Mouse (Mus musculus) embryonic facial prominence, embryonic 15.5 days (tissue): ENCODE results near the gene Kcnq5. TPM values are rescaled to one million over a fixed set of nuclear protein-coding genes. Genes with fewer than 3 reads are reported as not detected.
A peak's percentile ranks its signal among the peaks of the same experiment; 100 is the strongest.

Source experiments
- ATAC-seq: fragments of 200-750 bp; cut with Nextera tagmentation; 2 replicates; pipeline ENCODE4 v1.8.0; 2017; ENCODE audit warnings: low read depth, moderate TSS enrichment; ENCODE audit not compliant: insufficient number of reproducible peaks, low FRiP score, low TSS enrichment
- H3K27ac ChIP-seq: fragments of 300-500 bp; sonication (generic); replicated peaks from 2 replicates; pipeline ENCODE4 v1.5.1; 2015; ENCODE audit warnings: mild to moderate bottlenecking, inconsistent platforms
- H3K27me3 ChIP-seq: fragments of 300-500 bp; sonication (generic); 2 replicates; pipeline ENCODE4 v1.6.1; 2015; ENCODE audit warnings: inconsistent platforms
- H3K36me3 ChIP-seq: fragments of 300-500 bp; sonication (generic); 2 replicates; pipeline ENCODE4 v1.6.1; 2015; ENCODE audit warnings: mild to moderate bottlenecking, inconsistent platforms
- H3K4me1 ChIP-seq: fragments of 300-500 bp; sonication (generic); 2 replicates; pipeline ENCODE4 v1.6.1; 2015; ENCODE audit warnings: inconsistent platforms
- H3K4me2 ChIP-seq: fragments of 300-500 bp; sonication (generic); replicated peaks from 2 replicates; pipeline ENCODE4 v1.6.1; 2015; ENCODE audit warnings: mild to moderate bottlenecking, inconsistent platforms
- H3K4me3 ChIP-seq: fragments of 300-500 bp; sonication (generic); replicated peaks from 2 replicates; pipeline ENCODE4 v1.5.1; 2015; ENCODE audit warnings: mild to moderate bottlenecking, inconsistent platforms
- H3K9ac ChIP-seq: fragments of 300-500 bp; sonication (generic); 2 replicates; pipeline ENCODE4 v1.6.1; 2015; ENCODE audit warnings: inconsistent platforms
- H3K9me3 ChIP-seq: fragments of 300-500 bp; sonication (generic); replicated peaks from 2 replicates; pipeline ENCODE4 v1.6.1; 2016; ENCODE audit warnings: inconsistent platforms
- WGBS: fragments of 180-500 bp; shearing (Covaris S2); methylation state at CpG from one replicate; pipeline ENCODE4 v1.1.7; 2015; 5-methylcytosine and 5-hydroxymethylcytosine counted together
- polyA plus RNA-seq: library from polyadenylated mRNA; unstranded; fragments of >200 nt; fragmentation: Nextera tagmentation; extraction: Ambion mirVana; gene quantifications from 2 replicates; pipeline ENCODE4 v1.2.1, GENCODE M21; 2015

Kcnq5 gene
- polyA plus RNA-seq, 1 experiment from 2014 or later = 1.8 TPM

DNA sequence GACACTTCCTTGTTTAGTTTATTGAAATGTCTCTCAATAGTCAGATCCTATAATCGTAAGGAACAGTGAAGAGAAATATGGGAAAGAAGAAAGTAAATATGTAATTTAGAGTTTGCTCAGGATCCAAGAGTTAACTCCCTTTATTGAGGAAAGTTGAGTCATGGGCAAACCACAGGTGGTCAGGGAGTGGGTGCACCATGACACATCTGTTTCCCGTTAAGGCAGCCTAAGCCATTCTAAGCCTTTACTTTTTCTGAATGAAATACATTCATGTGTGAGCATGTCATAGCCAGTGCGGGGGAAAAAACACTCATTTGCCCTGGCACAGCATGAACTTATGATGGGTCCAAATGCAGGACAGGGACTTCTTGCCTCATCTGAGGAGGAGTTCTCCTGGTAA lies 125.4 kb downstream of the Kcnq5 start:
- Histone ChIP-seq H3K36me3 (no peaks in the 10 kb centered on the region), H3K4me3 (no peak overlapping the region), H3K9ac (no peak overlapping the region), H3K4me1 (0 out of 2 replicates have a peak, but pooled peaks cover 2% of the 10 kb centered on the region), H3K9me3 (no peaks in the 10 kb centered on the region), H3K27ac (no peak overlapping the region), H3K4me2 (no peak overlapping the region), H3K27me3 (no peaks in the 10 kb centered on the region)
- WGBS = 36% methylated on average over 3 of the region's 3 CpGs
- ATAC-seq = peak; percentile 43; the same call in 1 of the 2 replicates

DNA sequence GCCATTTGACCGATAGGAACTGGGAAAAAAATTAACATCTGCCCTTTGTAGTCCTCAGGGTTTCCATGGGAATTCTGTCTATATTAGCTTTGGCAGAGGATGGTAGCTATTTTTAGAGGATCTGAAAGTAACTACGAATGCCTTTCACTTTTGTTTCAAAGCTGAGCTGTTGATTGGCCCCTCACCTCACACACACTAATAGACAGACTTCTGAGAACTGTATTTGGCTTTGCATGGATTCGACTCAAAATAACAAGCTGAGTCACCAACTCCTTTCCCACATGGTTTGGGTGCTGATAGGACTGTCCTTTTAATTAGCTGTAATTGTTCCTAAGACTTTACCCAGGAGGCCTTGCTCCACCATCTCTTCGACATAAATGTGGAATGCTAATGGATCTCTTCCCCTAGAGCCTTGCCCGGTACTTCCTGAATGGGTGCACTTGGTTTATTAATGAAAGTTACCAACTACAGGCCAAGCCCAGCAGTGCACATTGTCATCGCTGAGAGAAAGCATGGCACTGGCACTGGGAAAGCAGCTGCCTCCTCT lies 131.8 kb downstream of the Kcnq5 start:
- 57% methylated on average over 6 of the region's 6 CpGs for WGBS
- no peak overlapping the region for H3K4me2 ChIP-seq
- no peak for ATAC-seq

DNA sequence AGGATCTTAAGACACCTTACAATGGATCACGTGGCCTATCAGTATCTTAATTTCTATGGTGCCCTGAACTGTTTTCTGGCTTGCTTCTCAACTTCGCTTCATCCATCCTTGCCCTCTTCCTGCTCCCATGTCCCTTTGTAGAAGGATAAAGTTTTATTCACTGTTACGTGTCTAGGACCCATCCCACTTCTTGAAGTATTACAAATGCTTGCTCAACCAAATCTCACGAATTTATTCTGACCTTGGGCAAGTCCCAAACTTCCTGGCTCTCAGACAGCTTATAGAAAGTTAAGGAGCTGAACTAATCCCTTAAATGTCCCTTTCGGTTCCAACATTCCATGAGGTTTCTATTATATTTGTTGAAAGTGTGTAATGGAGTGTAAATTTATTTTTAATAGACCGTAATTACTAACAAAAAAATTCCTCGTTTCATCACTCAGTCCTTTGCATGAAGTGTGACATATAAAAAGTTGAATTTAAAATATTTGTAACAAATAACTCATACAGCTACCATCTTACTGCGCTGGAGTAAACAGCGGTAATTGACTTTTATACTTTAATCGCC lies 141.6 kb downstream of the Kcnq5 start:
- no peak for ATAC-seq
- Histone ChIP-seq H3K27ac (no peak overlapping the region), H3K4me2 (no peak overlapping the region), H3K9me3 (no peaks in the 10 kb centered on the region), H3K9ac (no peak overlapping the region), H3K4me1 (no peaks in the 10 kb centered on the region), H3K36me3 (no peaks in the 10 kb centered on the region), H3K27me3 (no peaks in the 10 kb centered on the region), H3K4me3 (no peak overlapping the region)
- WGBS = 57% methylated on average over 10 of the region's 10 CpGs

More for the DNA sequence above, 131.8 kb downstream of the Kcnq5 start:
- Histone ChIP-seq H3K27me3 (no peaks in the 10 kb centered on the region), H3K27ac (no peak overlapping the region), H3K4me1 (no peaks in the 10 kb centered on the region), H3K9ac (no peak overlapping the region), H3K36me3 (no peaks in the 10 kb centered on the region), H3K4me3 (no peak overlapping the region), H3K9me3 (no peaks in the 10 kb centered on the region)

DNA sequence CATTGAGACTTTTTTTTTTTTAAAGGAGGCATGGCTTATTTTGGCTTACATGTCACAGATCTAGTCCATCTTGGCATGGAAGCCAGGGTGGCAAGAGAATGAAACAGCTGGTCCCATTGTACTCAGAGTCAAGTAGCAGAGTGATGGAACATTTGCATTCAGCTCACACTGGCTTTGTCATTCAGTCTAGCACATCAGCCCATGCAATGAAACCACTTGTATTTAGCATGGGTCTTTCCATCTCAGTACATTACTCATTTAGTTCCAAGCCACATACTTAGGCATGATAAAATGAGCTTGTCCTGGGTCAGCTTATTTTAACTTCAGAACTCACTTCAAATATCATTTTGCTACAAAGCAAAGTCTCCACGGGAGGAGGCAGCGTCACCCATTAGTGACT lies 156.7 kb downstream of the Kcnq5 start:
- Histone ChIP-seq H3K36me3 (no peaks in the 10 kb centered on the region), H3K4me2 (no peak overlapping the region), H3K27ac (no peak overlapping the region), H3K27me3 (no peaks in the 10 kb centered on the region), H3K4me3 (no peak overlapping the region), H3K4me1 (no peaks in the 10 kb centered on the region), H3K9me3 (no peaks in the 10 kb centered on the region), H3K9ac (no peak overlapping the region)
- WGBS = 87% methylated on average over 2 of the region's 2 CpGs
- ATAC-seq = no peak

DNA sequence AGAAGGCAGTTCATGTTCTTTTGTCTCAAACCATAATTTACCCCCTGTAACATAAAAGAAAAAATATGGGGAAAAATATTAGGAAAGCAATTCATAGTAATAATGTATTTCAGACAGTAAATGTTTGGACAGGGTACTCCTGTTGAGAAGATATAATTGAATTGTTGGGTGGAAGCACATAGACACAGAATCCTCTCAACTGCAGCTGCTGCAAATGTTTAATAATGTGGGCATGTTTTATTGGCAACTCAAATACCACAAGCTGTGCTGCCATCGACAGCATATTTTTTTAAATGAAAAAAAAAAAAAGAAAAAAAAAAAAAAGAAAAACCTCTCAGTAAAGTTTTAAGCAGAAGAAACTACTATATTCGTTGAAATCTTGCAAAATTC lies 157.3 kb downstream of the Kcnq5 start:
- Histone ChIP-seq H3K4me2 (no peak overlapping the region), H3K9ac (no peak overlapping the region), H3K27ac (no peak overlapping the region), H3K27me3 (no peaks in the 10 kb centered on the region), H3K36me3 (no peaks in the 10 kb centered on the region), H3K4me1 (no peaks in the 10 kb centered on the region), H3K9me3 (no peaks in the 10 kb centered on the region), H3K4me3 (no peak overlapping the region)
- no peak for ATAC-seq
- WGBS = 64% methylated on average over 2 of the region's 2 CpGs

DNA sequence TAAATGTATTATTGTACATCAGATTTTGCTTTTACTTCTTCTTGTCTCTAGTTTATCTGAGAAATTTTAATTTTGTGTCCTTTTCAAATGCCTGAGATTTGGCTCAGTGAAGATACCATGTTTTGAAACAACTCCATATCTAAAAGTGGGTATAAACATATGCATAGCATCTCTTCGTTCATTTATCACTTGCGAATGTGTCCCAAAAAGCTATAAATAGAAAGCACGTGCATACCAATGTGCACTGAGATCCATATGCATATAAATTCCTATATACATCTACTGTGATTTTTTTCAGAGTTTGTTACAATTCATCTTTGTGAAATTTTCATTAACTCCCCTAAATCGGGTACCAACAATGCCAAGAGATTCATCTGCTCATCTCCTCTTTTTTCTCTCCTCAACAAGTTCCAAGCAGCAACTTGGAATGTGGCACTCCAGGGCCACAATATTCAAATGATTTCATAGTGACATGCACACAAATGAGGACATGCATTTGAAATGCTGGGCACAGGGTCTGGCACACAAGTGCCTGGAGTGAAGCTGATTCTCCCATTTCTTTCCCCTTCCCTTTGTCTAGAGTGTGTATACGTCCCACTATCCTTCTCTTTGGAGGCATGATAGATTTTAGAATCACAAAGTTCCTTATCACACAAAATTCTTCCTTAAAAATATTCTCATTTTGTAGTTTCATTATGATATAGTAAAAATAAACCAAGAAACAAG lies 157.8 kb downstream of the Kcnq5 start:
- WGBS = 77% methylated on average over 5 of the region's 5 CpGs
- no peak for ATAC-seq
- no peak overlapping the region for H3K4me2 ChIP-seq
- H3K4me3 ChIP-seq = no peak overlapping the region
- no peak overlapping the region for H3K9ac ChIP-seq
- no peaks in the 10 kb centered on the region for H3K36me3 ChIP-seq
- no peaks in the 10 kb centered on the region for H3K9me3 ChIP-seq
- H3K4me1 ChIP-seq = no peaks in the 10 kb centered on the region
- no peaks in the 10 kb centered on the region for H3K27me3 ChIP-seq
- H3K27ac ChIP-seq = no peak overlapping the region

DNA sequence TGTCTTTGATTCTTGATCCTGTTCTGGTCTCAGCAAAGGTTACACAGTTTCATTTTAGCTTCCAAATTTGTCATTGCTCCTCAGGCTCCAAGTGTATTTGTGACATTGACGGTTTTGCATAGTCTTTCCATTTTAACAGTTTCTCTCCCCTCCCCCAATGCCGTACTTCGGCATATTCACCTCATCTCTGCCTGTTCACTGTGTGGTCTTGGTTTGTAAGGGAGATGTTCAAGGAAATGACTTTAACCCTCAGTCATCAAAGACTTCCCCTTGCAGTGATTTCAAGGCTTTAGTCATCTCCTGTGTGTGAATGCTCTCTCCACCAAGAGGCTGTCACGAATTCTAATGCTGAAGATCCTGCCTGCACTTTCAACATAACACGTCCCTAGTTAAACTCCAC lies 181.0 kb downstream of the Kcnq5 start:
- WGBS = 74% methylated on average over 5 of the region's 5 CpGs
- Histone ChIP-seq H3K36me3 (no peaks in the 10 kb centered on the region), H3K27me3 (no peaks in the 10 kb centered on the region), H3K4me3 (no peak overlapping the region), H3K9ac (no peak overlapping the region), H3K9me3 (no peaks in the 10 kb centered on the region), H3K4me1 (no peaks in the 10 kb centered on the region), H3K4me2 (no peak overlapping the region), H3K27ac (no peak overlapping the region)
- ATAC-seq = no peak

DNA sequence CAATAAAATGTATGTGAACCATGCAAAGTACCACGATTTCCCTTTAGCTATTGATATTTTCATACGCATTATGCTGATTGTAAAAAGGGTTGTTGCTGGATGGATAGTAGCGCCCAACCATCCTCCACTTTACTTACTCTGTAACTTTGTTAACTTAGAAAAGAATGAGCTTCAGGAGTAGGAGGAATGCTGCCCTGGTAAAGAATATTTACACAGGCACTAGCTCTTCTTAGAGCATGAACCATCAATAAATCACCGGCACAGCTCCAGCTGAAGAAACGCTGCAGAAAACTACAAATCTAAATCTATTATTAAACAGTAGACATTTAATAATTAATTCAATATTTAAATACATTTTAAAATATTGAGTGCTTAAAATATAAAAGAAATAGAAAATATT lies 184.2 kb downstream of the Kcnq5 start:
- no peak for ATAC-seq
- H3K27me3 ChIP-seq = no peaks in the 10 kb centered on the region
- no peak overlapping the region for H3K27ac ChIP-seq
- H3K4me1 ChIP-seq = no peaks in the 10 kb centered on the region
- 89% methylated on average over 5 of the region's 5 CpGs for WGBS
- no peaks in the 10 kb centered on the region for H3K9me3 ChIP-seq
- no peak overlapping the region for H3K9ac ChIP-seq
- no peak overlapping the region for H3K4me2 ChIP-seq
- H3K4me3 ChIP-seq = no peak overlapping the region
- no peaks in the 10 kb centered on the region for H3K36me3 ChIP-seq

DNA sequence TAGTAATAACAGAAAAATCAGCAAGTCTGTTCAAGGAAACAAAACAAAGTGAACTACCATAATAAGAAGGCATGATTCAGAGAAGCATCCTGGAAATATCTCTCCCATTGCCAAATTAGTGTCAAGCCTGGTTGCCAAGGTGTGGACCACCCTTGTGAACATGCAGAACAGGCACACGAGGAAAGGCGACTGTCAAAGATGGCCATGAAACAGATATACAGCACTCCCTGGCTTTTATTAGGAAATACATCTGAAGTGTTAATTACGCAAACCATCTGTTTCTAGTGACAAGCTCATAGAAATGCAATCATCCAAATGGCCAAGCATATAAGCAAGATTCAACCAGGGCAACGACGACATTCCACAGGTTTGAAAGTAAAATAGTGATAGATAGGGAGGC lies 187.8 kb downstream of the Kcnq5 start:
- Histone ChIP-seq H3K27ac (no peak overlapping the region), H3K4me1 (no peaks in the 10 kb centered on the region), H3K9ac (no peak overlapping the region), H3K27me3 (no peaks in the 10 kb centered on the region), H3K9me3 (no peaks in the 10 kb centered on the region), H3K4me3 (no peak overlapping the region), H3K4me2 (no peak overlapping the region), H3K36me3 (no peaks in the 10 kb centered on the region)
- WGBS = 66% methylated on average over 5 of the region's 5 CpGs
- ATAC-seq = no peak

DNA sequence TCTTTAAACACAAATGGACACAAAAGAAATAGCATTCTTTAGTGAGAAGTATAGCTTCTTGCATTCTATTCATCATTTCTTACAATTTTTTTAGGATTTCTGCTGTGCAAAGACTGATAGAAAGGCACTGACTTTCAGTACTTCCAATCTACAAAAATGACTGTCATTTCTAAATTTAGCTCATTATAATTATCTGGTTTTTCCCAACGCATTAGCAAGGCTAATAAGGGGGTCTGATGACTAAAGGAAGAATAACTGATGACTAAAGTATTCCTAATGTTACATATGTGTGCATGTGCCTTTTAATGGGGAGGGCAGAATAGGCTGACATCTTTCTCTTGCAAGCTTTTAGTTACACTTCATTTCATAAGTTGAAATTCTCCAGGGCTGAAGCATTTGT lies 191.2 kb downstream of the Kcnq5 start:
- H3K36me3 ChIP-seq = no peaks in the 10 kb centered on the region
- no peak overlapping the region for H3K9ac ChIP-seq
- H3K4me3 ChIP-seq = no peak overlapping the region
- H3K9me3 ChIP-seq = no peaks in the 10 kb centered on the region
- 69% methylated on average over 1 of the region's 1 CpGs for WGBS
- H3K27ac ChIP-seq = no peak overlapping the region
- no peak overlapping the region for H3K4me2 ChIP-seq
- H3K27me3 ChIP-seq = no peaks in the 10 kb centered on the region
- ATAC-seq = no peak
- H3K4me1 ChIP-seq = no peaks in the 10 kb centered on the region

DNA sequence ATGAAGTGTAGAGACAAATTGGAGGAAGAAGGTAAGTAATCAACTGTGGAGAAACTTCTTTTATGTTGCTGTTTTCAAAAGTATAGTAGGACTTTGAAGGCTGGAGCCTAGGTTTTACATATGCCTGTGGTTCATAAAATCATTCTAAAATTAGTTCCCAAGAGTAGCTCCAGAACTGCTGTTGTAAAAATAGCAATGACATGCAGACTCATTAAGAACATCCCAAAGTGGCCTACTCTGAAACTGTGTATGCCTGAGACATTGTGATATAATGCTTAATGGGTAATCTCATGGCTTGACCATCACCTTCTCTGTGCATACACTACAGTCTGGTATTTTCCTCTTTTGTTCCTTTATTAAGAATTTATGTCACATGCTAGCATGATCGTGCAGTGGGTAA lies 212.4 kb downstream of the Kcnq5 start:
- no peak overlapping the region for H3K4me2 ChIP-seq
- ATAC-seq = no peak
- WGBS = 94% methylated on average over 1 of the region's 1 CpGs
- no peak overlapping the region for H3K4me3 ChIP-seq
- H3K9me3 ChIP-seq = no peaks in the 10 kb centered on the region
- H3K27ac ChIP-seq = no peak overlapping the region
- H3K9ac ChIP-seq = no peak overlapping the region
- no peaks in the 10 kb centered on the region for H3K36me3 ChIP-seq
- H3K27me3 ChIP-seq = no peaks in the 10 kb centered on the region
- H3K4me1 ChIP-seq = no peaks in the 10 kb centered on the region

DNA sequence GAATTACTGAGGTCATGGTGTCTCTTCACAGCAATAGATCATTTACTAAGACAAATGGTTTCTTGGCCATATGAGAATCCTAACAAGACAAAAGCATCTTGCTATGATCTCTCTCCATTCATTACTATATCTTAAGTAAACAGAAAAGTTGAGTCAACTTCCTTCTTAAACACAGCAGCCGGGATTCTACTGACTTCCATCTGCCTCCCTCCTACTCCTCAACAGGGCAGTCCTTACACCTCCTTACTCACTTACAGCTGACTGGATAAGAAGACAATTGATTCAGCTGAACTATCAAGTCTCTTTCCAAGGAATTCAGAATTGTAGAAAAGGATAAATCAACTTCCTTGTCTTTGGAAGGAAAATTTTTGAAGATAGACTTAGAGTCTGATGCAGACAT lies 232.6 kb downstream of the Kcnq5 start:
- H3K36me3 ChIP-seq = no peaks in the 10 kb centered on the region
- H3K9ac ChIP-seq = no peak overlapping the region
- no peak overlapping the region for H3K4me3 ChIP-seq
- no peaks in the 10 kb centered on the region for H3K4me1 ChIP-seq
- H3K9me3 ChIP-seq = no peaks in the 10 kb centered on the region
- WGBS = 55% methylated on average over 1 of the region's 1 CpGs
- no peak for ATAC-seq
- H3K27ac ChIP-seq = no peak overlapping the region
- no peak overlapping the region for H3K4me2 ChIP-seq
- H3K27me3 ChIP-seq = no peaks in the 10 kb centered on the region
